Mouse (Mus musculus) megakaryocyte, embryonic 14.5 days (primary cell): ENCODE results near the gene Stx4a. TPM values are rescaled to one million over a fixed set of nuclear protein-coding genes. Genes with fewer than 3 reads are reported as not detected.
"Not testable (repeated sequence)": the region's sequence is repeated elsewhere in the genome, so short reads cannot be mapped to it uniquely, and the experiment has no call there.

Source experiments
- H3K27me3 ChIP-seq: replicated peaks from 2 replicates; pipeline ENCODE3; 2012; ENCODE audit warnings: inconsistent platforms
- H3K36me3 ChIP-seq: replicated peaks from 2 replicates; pipeline ENCODE3; 2012; ENCODE audit warnings: low read length, inconsistent platforms, mixed read lengths
- H3K4me1 ChIP-seq: 2 replicates; pipeline ENCODE4 v1.6.1; 2012; ENCODE audit warnings: inconsistent platforms
- H3K4me3 ChIP-seq: replicated peaks from 2 replicates; pipeline ENCODE3; 2012; ENCODE audit warnings: moderate library complexity, mild to moderate bottlenecking, inconsistent platforms
- H3K9me3 ChIP-seq: 2 replicates; pipeline ENCODE4 v1.6.1; 2012; ENCODE audit warnings: inconsistent platforms
- FLI1 ChIP-seq: IDR thresholded peaks from 2 replicates; pipeline ENCODE4 v1.6.1; 2012; ENCODE audit warnings: low read length, inconsistent platforms, mixed read lengths
- GATA1 ChIP-seq: IDR thresholded peaks from 3 replicates; pipeline ENCODE4 v1.6.1; 2012; ENCODE audit warnings: mixed read lengths, low read length, inconsistent platforms, borderline replicate concordance
- polyA plus RNA-seq: library from polyadenylated mRNA; stranded (reverse); fragments of >175 nt; gene quantifications from 2 replicates; pipeline ENCODE4 v1.2.3, GENCODE M21; 2012; ENCODE audit warnings: low replicate concordance; ENCODE audit not compliant: insufficient read depth

Stx4a gene
- 27.2 and 167 TPM in 2 replicates for polyA plus RNA-seq

- H3K4me3 ChIP-seq = no peak within 1 kb of the TSS
- no peak for TF ChIP-seq FLI1
- no peak for TF ChIP-seq GATA1
- peaks cover 34% of the 10 kb centered on the region for H3K27me3 ChIP-seq
- H3K9me3 ChIP-seq = peaks cover 3% of the 10 kb centered on the region; the same call in 1 of the 2 replicates
- no peaks in the 10 kb centered on the region for H3K36me3 ChIP-seq
- peaks cover 18% of the 10 kb centered on the region for H3K4me1 ChIP-seq
Observed at GRCm38 (mm10) chr7:127824176-127824871, at the start of gene Stx4a, which contains the start of gene Stx1b. Gene Stx4a (plus strand): TSS chr7:127824294. Gene Stx1b (minus strand): TSS chr7:127824549.

GRCm38 (mm10) chr7:127775837-127776236, 48.3 kb upstream of the Stx4a start:
- peaks cover 75% of the 10 kb centered on the region for H3K4me1 ChIP-seq
- not testable (repeated sequence) for H3K27me3 ChIP-seq, H3K9me3 ChIP-seq
- peaks cover 49% of the 10 kb centered on the region for H3K36me3 ChIP-seq
- H3K4me3 ChIP-seq = peak overlapping the region; percentile 99

- Histone ChIP-seq H3K4me3 (peak within 1 kb of the TSS; percentile 99), H3K36me3 (peaks cover 55% of the 10 kb centered on the region), H3K4me1 (peaks cover 75% of the 10 kb centered on the region), H3K27me3 (no peaks in the 10 kb centered on the region), H3K9me3 (no peaks in the 10 kb centered on the region)
- TF ChIP-seq GATA1 = no peak
- TF ChIP-seq FLI1 = no peak
Observed at GRCm38 (mm10) chr7:127776426-127776825, 47.7 kb upstream of the Stx4a start, which contains the start of gene Setd1a. Gene Setd1a (plus strand): TSS chr7:127776670.

DNA sequence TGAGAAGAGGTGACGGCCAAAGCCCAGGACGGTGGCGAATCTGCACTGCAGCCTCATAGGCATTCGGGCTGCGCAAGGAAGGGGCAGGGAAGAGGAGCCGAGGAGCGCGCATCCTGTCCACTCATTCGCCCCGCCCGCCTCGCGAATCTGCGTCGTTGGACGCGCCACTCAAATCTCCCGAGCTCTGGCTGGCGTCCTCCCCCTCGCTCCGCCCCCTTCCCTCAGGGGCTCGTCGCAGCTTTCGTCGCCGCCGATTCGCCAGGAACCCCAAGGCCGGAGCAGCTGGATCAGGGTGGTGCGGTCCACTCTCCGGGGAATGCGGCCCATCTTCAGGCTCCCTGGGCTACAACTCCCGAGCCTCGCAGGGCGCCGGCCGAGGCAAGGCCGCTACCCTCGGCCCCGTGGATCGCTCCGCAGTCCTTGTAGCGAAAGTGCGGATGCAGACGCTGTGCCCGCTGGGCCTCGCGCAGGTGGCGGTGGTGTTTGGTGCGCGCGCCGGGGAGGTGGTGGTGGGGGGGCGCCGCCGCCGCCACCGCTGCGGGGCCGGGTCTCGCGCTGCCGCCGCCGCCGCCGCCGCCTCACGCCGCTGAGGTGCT, 47.1 kb upstream of the Stx4a start:
- peaks cover 70% of the 10 kb centered on the region for H3K4me1 ChIP-seq
- TF ChIP-seq FLI1 = no peak
- no peak for TF ChIP-seq GATA1
- H3K4me3 ChIP-seq = peak overlapping the region; percentile 99
- no peaks in the 10 kb centered on the region for H3K9me3 ChIP-seq
- no peaks in the 10 kb centered on the region for H3K27me3 ChIP-seq
- peaks cover 60% of the 10 kb centered on the region for H3K36me3 ChIP-seq

DNA sequence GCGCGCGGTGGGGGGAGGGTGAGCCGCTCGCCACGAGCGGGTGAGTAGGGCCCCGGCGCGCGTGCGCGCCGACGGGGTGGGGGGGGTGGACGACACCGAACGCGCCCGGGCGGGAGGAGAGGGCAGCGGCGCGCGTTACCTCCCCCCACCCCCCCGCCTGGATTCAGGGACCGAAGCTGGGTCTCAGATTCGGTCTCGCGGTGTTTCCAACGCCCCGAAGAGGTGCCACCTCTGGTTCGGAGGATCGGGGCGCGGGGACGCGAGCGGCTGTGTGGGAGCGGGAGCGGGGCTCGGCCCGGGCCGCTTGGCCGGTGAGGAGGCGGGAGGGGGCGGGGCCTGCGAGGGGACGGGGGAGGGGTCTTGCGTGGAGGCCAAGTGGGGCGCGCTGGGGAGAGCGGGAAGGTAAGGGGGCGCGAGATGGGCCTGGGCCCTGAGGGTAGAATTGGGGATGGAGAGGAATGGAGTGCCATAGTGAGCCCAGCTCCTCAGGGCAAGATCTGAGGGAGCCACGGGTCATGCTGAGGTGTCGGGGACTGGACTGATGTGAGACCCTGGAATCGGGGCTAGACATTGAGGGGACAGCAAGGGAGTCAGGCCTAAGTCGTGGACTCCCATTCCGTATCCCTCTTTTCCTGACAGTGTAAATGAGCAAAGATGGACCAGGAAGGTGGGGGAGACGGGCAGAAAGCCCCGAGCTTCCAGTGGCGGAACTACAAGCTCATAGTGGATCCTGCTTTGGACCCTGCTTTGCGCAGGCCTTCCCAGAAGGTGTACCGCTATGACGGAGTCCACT, 46.4 kb upstream of the Stx4a start:
- no peaks in the 10 kb centered on the region for H3K9me3 ChIP-seq
- TF ChIP-seq GATA1 = no peak
- TF ChIP-seq FLI1 = no peak
- H3K36me3 ChIP-seq = peaks cover 67% of the 10 kb centered on the region
- H3K4me1 ChIP-seq = peaks cover 65% of the 10 kb centered on the region
- H3K4me3 ChIP-seq = peak overlapping the region; percentile 99
- no peaks in the 10 kb centered on the region for H3K27me3 ChIP-seq

DNA sequence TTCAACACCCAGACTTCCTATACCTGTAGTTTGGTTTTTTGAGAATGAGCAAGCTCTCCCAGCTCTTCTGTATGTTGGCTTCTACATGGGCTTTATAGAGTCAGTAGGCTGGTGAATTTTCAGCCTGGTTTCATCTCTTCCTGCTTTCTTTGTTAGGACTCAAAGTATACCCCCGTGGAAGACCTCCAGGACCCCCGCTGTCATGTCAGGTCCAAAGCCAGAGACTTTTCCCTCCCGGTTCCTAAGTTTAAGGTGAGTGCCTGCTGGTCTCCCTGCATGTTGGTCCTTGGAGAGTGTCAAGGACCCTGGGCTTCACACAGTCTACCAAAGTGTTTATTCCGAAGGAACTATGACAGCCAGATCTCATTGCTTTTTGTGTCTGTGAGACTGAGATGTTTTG, 45.7 kb upstream of the Stx4a start:
- Histone ChIP-seq H3K36me3 (peaks cover 70% of the 10 kb centered on the region), H3K27me3 (no peaks in the 10 kb centered on the region), H3K4me3 (peak overlapping the region; percentile 99)

DNA sequence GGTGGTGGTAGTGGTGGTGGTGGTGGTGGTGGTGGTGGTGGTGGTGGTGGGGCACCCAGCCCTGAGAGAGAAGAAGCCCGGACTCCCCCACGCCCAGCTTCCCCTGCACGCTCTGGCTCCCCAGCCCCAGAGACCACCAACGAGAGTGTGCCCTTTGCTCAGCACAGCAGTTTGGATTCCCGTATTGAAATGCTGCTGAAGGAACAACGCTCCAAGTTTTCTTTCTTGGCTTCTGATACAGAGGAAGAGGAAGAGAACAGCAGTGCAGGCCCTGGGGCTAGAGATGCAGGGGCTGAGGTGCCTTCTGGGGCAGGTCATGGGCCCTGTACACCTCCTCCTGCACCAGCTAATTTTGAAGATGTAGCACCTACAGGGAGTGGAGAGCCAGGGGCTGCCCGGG, 38.8 kb upstream of the Stx4a start, which contains the start of gene Gm49388:
TSS of gene Gm49388 (plus strand) at position 301 of the 400 bp plus-strand sequence.
- Histone ChIP-seq H3K36me3 (peaks cover 98% of the 10 kb centered on the region), H3K27me3 (no peaks in the 10 kb centered on the region), H3K4me3 (no peak within 1 kb of the TSS), H3K4me1 (peaks cover 12% of the 10 kb centered on the region), H3K9me3 (no peaks in the 10 kb centered on the region)
- TF ChIP-seq GATA1 (no peak), FLI1 (no peak)

More for the DNA sequence above, 45.7 kb upstream of the Stx4a start:
- H3K4me1 ChIP-seq = peaks cover 62% of the 10 kb centered on the region
- TF ChIP-seq GATA1 = no peak
- TF ChIP-seq FLI1 = no peak
- H3K9me3 ChIP-seq = no peaks in the 10 kb centered on the region

DNA sequence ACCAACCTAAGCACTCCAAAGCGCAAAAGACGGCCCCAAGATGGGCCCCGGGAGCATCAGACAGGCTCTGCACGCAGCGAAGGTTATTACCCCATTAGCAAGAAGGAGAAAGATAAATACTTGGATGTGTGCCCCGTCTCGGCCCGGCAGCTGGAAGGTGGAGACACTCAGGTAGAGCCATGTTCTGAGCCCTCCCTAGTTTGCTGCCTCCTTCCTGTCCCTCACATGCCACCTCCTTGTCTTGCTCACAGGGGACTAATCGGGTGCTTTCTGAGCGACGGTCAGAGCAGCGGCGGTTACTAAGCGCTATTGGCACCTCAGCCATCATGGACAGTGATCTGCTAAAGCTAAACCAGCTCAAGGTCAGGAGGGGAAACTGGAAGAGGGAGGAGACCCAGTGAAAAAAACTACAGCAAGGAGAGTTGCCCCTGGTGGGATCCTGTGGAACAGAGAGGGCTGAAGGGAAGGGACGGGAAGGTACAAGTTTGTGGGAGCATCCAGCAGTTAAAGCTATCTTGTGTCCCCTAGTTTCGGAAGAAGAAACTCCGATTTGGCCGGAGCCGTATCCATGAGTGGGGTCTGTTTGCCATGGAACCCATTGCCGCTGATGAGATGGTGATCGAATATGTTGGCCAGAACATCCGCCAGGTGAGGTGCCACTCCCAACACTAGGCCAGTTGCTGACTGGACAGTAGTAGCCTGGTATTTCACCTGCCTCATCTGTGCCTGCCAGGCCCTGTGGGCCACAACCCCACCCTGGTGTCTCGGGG, 26.8 kb upstream of the Stx4a start:
- TF ChIP-seq GATA1 = no peak
- TF ChIP-seq FLI1 = no peak
- H3K36me3 ChIP-seq = peaks cover 91% of the 10 kb centered on the region

DNA sequence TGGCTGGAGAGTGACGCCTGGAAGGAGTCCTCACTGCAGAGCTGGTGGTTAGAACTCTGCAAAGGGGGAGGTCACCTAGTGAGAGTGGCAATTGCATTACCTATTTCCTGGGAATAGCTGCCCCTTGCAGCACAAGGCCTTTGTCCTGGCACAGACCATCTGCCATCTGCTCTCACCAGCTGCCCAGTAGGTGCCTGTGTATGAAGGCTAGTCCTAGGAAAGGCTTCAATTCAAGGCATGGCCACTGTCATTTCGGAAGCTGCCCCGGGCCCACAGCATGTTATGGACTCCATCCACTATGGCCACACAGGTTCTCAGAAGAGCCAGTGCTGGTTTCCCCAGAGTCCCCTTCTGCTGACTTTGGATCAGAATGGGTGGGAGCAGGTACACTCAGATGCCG, 25.5 kb upstream of the Stx4a start:
- H3K36me3 ChIP-seq = peaks cover 92% of the 10 kb centered on the region

More for the DNA sequence above, 26.8 kb upstream of the Stx4a start:
- Histone ChIP-seq H3K27me3 (no peaks in the 10 kb centered on the region), H3K9me3 (no peaks in the 10 kb centered on the region), H3K4me3 (no peak overlapping the region), H3K4me1 (peaks cover 31% of the 10 kb centered on the region)

More for the DNA sequence above, 25.5 kb upstream of the Stx4a start:
- Histone ChIP-seq H3K27me3 (no peaks in the 10 kb centered on the region), H3K4me3 (no peak overlapping the region), H3K9me3 (no peaks in the 10 kb centered on the region), H3K4me1 (peaks cover 39% of the 10 kb centered on the region)
- TF ChIP-seq FLI1 (no peak), GATA1 (no peak)
